Mouse (Mus musculus): ENCODE results near the gene Sdr9c7. TPM values are rescaled to one million over a fixed set of nuclear protein-coding genes. Genes with fewer than 3 reads are reported as not detected.
"Not testable (repeated sequence)": the region's sequence is repeated elsewhere in the genome, so short reads cannot be mapped to it uniquely, and the experiment has no call there.

Gene Sdr9c7
- total RNA-seq (2021): not detected
- long read RNA-seq, experiment 1: 0 reads
- long read RNA-seq, experiment 2: 0 reads

- no peak for DNase-seq
- intact Hi-C loops (cut with DNase I): no loop called here
These were observed at the start of gene Sdr9c7 for GRCm38 (mm10) chr10:127898218-127898617. TSS of gene Sdr9c7 (plus strand) at chr10:127898518.

GRCm38 (mm10) chr10:127849628-127850027 is 48.7 kb upstream of the Sdr9c7 start, which contains the start of gene Rdh19:
TSS of gene Rdh19 (plus strand) at chr10:127849928.
- DNase-seq: no peak
- intact Hi-C loops (cut with DNase I): no loop called here

- no peak for DNase-seq
- intact Hi-C loops (cut with DNase I): no loop called here
These were observed 41.9 kb upstream of the Sdr9c7 start for GRCm38 (mm10) chr10:127856376-127856775.

GRCm38 (mm10) chr10:127864931-127865330 is 33.4 kb upstream of the Sdr9c7 start:
- intact Hi-C loops (cut with DNase I): no loop called here
- DNase-seq: no peak

GRCm38 (mm10) chr10:127866232-127866631 is 32.1 kb upstream of the Sdr9c7 start, which contains the start of gene Rdh16f2:
TSS of gene Rdh16f2 (plus strand) at chr10:127866474.
- intact Hi-C loops (cut with DNase I): no loop called here
- no peak for DNase-seq

GRCm38 (mm10) chr10:127872484-127872883 is 25.8 kb upstream of the Sdr9c7 start:
- DNase-seq: no peak
- intact Hi-C loops (cut with DNase I): no loop called here

- DNase-seq: no peak
- intact Hi-C loops (cut with DNase I): no loop called here
These were observed 20.6 kb upstream of the Sdr9c7 start for GRCm38 (mm10) chr10:127877681-127878080.

GRCm38 (mm10) chr10:127878262-127879057 is 19.9 kb upstream of the Sdr9c7 start:
- intact Hi-C loops (cut with DNase I): no loop called here
- DNase-seq: no peak

- intact Hi-C loops (cut with DNase I): no loop called here
- no peak for DNase-seq
These were observed 19.1 kb upstream of the Sdr9c7 start for GRCm38 (mm10) chr10:127879155-127879688.

- intact Hi-C loops (cut with DNase I): no loop called here
These were observed 17.3 kb upstream of the Sdr9c7 start for GRCm38 (mm10) chr10:127881041-127881440.

GRCm38 (mm10) chr10:127886551-127886950 is 11.8 kb upstream of the Sdr9c7 start:
- intact Hi-C loops (cut with DNase I): no loop called here
- no peak for DNase-seq

More at GRCm38 (mm10) chr10:127881041-127881440, 17.3 kb upstream of the Sdr9c7 start:
- DNase-seq: no peak

GRCm38 (mm10) chr10:127886971-127887370 is 11.3 kb upstream of the Sdr9c7 start:
- no peak for DNase-seq
- intact Hi-C loops (cut with DNase I): no loop called here

GRCm38 (mm10) chr10:127888605-127889004 is 9.7 kb upstream of the Sdr9c7 start, which contains the start of gene Rdh7:
TSS of gene Rdh7 (minus strand) at chr10:127888817.
- intact Hi-C loops (cut with DNase I): no loop called here

GRCm38 (mm10) chr10:127891481-127891880 is 6.8 kb upstream of the Sdr9c7 start:
- intact Hi-C loops (cut with DNase I): no loop called here
- no peak for DNase-seq

More at GRCm38 (mm10) chr10:127888605-127889004, 9.7 kb upstream of the Sdr9c7 start, which contains the start of gene Rdh7:
- DNase-seq: no peak

GRCm38 (mm10) chr10:127893163-127894022 is 4.9 kb upstream of the Sdr9c7 start:
- DNase-seq; intact Hi-C loops (cut with DNase I): not testable (repeated sequence)

- DNase-seq: no peak
- intact Hi-C loops (cut with DNase I): no loop called here
These were observed 1.6 kb upstream of the Sdr9c7 start for GRCm38 (mm10) chr10:127896705-127897104.

- intact Hi-C loops (cut with DNase I): no loop called here
These were observed 812 bp upstream of the Sdr9c7 start for GRCm38 (mm10) chr10:127897506-127897905.

GRCm38 (mm10) chr10:127899783-127900182 is 1.5 kb downstream of the Sdr9c7 start:
- DNase-seq: no peak
- intact Hi-C loops (cut with DNase I): no loop called here

More at GRCm38 (mm10) chr10:127897506-127897905, 812 bp upstream of the Sdr9c7 start:
- no peak for DNase-seq

- no peak for DNase-seq
- intact Hi-C loops (cut with DNase I): no loop called here
These were observed 3.4 kb downstream of the Sdr9c7 start for GRCm38 (mm10) chr10:127901751-127902150.

- intact Hi-C loops (cut with DNase I): no loop called here
- DNase-seq: no peak
These were observed 4.8 kb downstream of the Sdr9c7 start for GRCm38 (mm10) chr10:127903116-127903515.
